Mouse (Mus musculus) kidney, embryonic 14.5 days (tissue): Measurements from ENCODE around the gene A030014E15Rik. TPM values are rescaled to one million over a fixed set of nuclear protein-coding genes. Genes with fewer than 3 reads are reported as not detected.

Experiments
- ATAC-seq: fragments of 200-750 bp; cut with Nextera tagmentation; 2 replicates; pipeline ENCODE4 v1.8.0; 2017; ENCODE audit warnings: moderate number of reproducible peaks, mild to moderate bottlenecking, moderate TSS enrichment, moderate library complexity; ENCODE audit not compliant: low FRiP score, low TSS enrichment
- H3K27ac ChIP-seq: fragments of 300-500 bp; sonication (generic); 2 replicates; pipeline ENCODE4 v1.5.1; 2014; ENCODE audit warnings: low read depth, mild to moderate bottlenecking, low read length, moderate library complexity, mixed read lengths
- H3K27me3 ChIP-seq: fragments of 300-500 bp; sonication (generic); 2 replicates; pipeline ENCODE4 v1.6.1; 2014; ENCODE audit warnings: mild to moderate bottlenecking, low read length; ENCODE audit not compliant: control insufficient read depth, insufficient read depth
- H3K36me3 ChIP-seq: fragments of 300-500 bp; sonication (generic); 2 replicates; pipeline ENCODE4 v1.6.1; 2014; ENCODE audit warnings: low read length, mixed read lengths; ENCODE audit not compliant: control insufficient read depth, insufficient read depth
- H3K4me1 ChIP-seq: fragments of 300-500 bp; sonication (generic); 2 replicates; pipeline ENCODE4 v1.6.1; 2014; ENCODE audit warnings: low read length, mixed read lengths; ENCODE audit not compliant: control insufficient read depth, insufficient read depth
- H3K4me2 ChIP-seq: fragments of 300-500 bp; sonication (generic); replicated peaks from 2 replicates; pipeline ENCODE4 v1.6.1; 2014; ENCODE audit warnings: low read depth, mild to moderate bottlenecking, low read length
- H3K4me3 ChIP-seq: fragments of 300-500 bp; sonication (generic); 2 replicates; pipeline ENCODE4 v1.5.1; 2014; ENCODE audit warnings: mild to moderate bottlenecking, low read length
- H3K9ac ChIP-seq: fragments of 300-500 bp; sonication (generic); 2 replicates; pipeline ENCODE4 v1.6.1; 2014; ENCODE audit warnings: low read depth, mild to moderate bottlenecking, low read length, moderate library complexity
- H3K9me3 ChIP-seq: fragments of 300-500 bp; sonication (generic); 2 replicates; pipeline ENCODE4 v1.6.1; 2016; ENCODE audit warnings: low read length; ENCODE audit not compliant: control insufficient read depth
- WGBS: fragments of 180-500 bp; shearing (Covaris S2); extraction: QIAGEN DNeasy Blood & Tissue Kit; methylation state at CpG from one replicate; pipeline ENCODE4 v1.1.7; 2014; 5-methylcytosine and 5-hydroxymethylcytosine counted together
- polyA plus RNA-seq: library from polyadenylated mRNA; unstranded; fragments of >200 nt; fragmentation: Nextera tagmentation; extraction: Ambion mirVana; gene quantifications from 2 replicates; pipeline ENCODE4 v1.2.1, GENCODE M21; 2014

The A030014E15Rik gene
- polyA plus RNA-seq, 1 experiment from 2014 or later, result not detected

- 76% methylated on average over 3 of the region's 3 CpGs for WGBS
- H3K9ac ChIP-seq, result no peak overlapping the region
- no peak for ATAC-seq
- H3K36me3 ChIP-seq, result no peaks in the 10 kb centered on the region
- H3K27me3 ChIP-seq, result no peaks in the 10 kb centered on the region
- H3K4me2 ChIP-seq, result no peak overlapping the region
- H3K4me1 ChIP-seq, result no peaks in the 10 kb centered on the region
- no peak overlapping the region for H3K27ac ChIP-seq
- H3K4me3 ChIP-seq, result no peak overlapping the region
- no peaks in the 10 kb centered on the region for H3K9me3 ChIP-seq
Measured at GRCm38 (mm10) chr1:82966413-82966812, 41.7 kb downstream of the A030014E15Rik start.

- WGBS, result 59% methylated on average over 4 of the region's 4 CpGs
- ATAC-seq, result no peak
- no peak overlapping the region for H3K27ac ChIP-seq
Measured at GRCm38 (mm10) chr1:82972046-82972445, 47.3 kb downstream of the A030014E15Rik start.

DNA sequence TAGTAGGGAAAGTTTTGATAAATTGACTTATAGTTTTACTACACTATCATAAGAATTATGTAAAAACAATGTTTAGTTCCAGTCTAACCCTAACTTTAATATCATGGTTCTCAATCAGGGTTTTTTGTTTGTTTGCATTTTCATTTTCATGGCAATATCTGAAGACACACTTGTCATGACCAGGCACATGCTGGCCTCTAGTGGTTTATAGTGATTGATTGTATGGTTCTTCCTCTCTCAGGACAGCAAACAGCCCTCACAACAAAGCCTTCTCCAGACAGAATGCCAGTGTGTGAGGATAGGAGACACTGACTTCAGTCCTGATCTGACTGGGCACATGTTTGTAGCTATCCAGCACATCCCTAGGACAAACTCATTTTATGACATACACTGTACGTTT lies 48.5 kb downstream of the A030014E15Rik start:
- Histone ChIP-seq H3K36me3 (no peaks in the 10 kb centered on the region), H3K4me1 (no peaks in the 10 kb centered on the region), H3K9me3 (no peaks in the 10 kb centered on the region), H3K4me3 (no peak overlapping the region), H3K27ac (no peak overlapping the region), H3K4me2 (no peak overlapping the region), H3K27me3 (no peaks in the 10 kb centered on the region), H3K9ac (no peak overlapping the region)
- ATAC-seq, result no peak
- WGBS, result 88% methylated on average over 1 of the region's 1 CpGs

More at GRCm38 (mm10) chr1:82972046-82972445, 47.3 kb downstream of the A030014E15Rik start:
- H3K9ac ChIP-seq, result no peak overlapping the region
- H3K9me3 ChIP-seq, result no peaks in the 10 kb centered on the region
- no peaks in the 10 kb centered on the region for H3K4me1 ChIP-seq
- H3K27me3 ChIP-seq, result no peaks in the 10 kb centered on the region
- no peak overlapping the region for H3K4me2 ChIP-seq
- no peaks in the 10 kb centered on the region for H3K36me3 ChIP-seq
- no peak overlapping the region for H3K4me3 ChIP-seq

DNA sequence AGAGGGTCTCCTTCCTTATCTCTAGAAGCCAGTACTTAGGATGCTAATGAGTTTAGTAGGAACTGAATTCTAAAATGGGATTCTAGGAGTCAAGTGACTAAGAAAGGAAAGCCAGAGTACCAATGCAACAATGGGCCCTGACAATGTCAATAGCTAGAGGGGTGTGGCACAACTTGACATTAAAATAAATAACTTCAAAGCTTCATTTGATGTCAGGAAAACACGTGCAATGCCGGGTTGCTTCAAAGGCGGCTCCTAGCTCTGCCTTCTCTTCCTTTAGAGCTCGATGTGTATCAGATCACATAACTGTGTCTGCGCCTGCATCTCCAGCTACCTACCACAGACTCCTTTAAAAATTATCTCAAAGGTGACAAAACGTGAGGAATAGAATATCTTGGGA lies 49.2 kb downstream of the A030014E15Rik start:
- Histone ChIP-seq H3K9me3 (no peaks in the 10 kb centered on the region), H3K27ac (no peak overlapping the region), H3K4me3 (no peak overlapping the region), H3K4me1 (no peaks in the 10 kb centered on the region), H3K4me2 (no peak overlapping the region), H3K36me3 (no peaks in the 10 kb centered on the region), H3K27me3 (no peaks in the 10 kb centered on the region), H3K9ac (no peak overlapping the region)
- ATAC-seq, result no peak
- WGBS, result 74% methylated on average over 6 of the region's 6 CpGs

GRCm38 (mm10) chr1:82974342-82974741 lies 49.6 kb downstream of the A030014E15Rik start:
- Histone ChIP-seq H3K9ac (no peak overlapping the region), H3K9me3 (no peaks in the 10 kb centered on the region), H3K27ac (no peak overlapping the region), H3K4me3 (no peak overlapping the region), H3K4me2 (no peak overlapping the region), H3K27me3 (no peaks in the 10 kb centered on the region), H3K4me1 (no peaks in the 10 kb centered on the region), H3K36me3 (no peaks in the 10 kb centered on the region)
- no peak for ATAC-seq
- 81% methylated on average over 9 of the region's 9 CpGs for WGBS

Other genes starting within 250 kb of the A030014E15Rik start
- 238 and 239 TPM in 2 replicates for gene Mff, start 200.0 kb upstream of the A030014E15Rik start, polyA plus RNA-seq
- gene Tm4sf20, start 156.5 kb upstream of the A030014E15Rik start, polyA plus RNA-seq, result 3.8 TPM in 2 replicates
- not detected in 2 replicates for gene Gm47791, start 153.7 kb upstream of the A030014E15Rik start, polyA plus RNA-seq
- gene Agfg1, start 85.4 kb upstream of the A030014E15Rik start, polyA plus RNA-seq, result 27.9 and 47.8 TPM in 2 replicates
- 0.33 TPM in 1 of 2 replicates, not detected in the other for gene A030005L19Rik, start 11.6 kb upstream of the A030014E15Rik start, polyA plus RNA-seq
- gene Gm6217, start 6.5 kb downstream of the A030014E15Rik start, polyA plus RNA-seq, result not detected in 2 replicates
- not detected in 2 replicates for gene A030003K21Rik, start 18.5 kb downstream of the A030014E15Rik start, polyA plus RNA-seq
- not detected in 2 replicates for gene Gm7544, start 31.1 kb downstream of the A030014E15Rik start, polyA plus RNA-seq
- gene Gm47955, start 35.4 kb downstream of the A030014E15Rik start, polyA plus RNA-seq, result not detected in 2 replicates
- not detected in 2 replicates for gene Gm47959, start 75.6 kb downstream of the A030014E15Rik start, polyA plus RNA-seq
- gene Slc19a3, start 113.5 kb downstream of the A030014E15Rik start, polyA plus RNA-seq, result 0.74 and 1.4 TPM in 2 replicates
- not detected in 2 replicates for gene Krtap28-10, start 117.6 kb downstream of the A030014E15Rik start, polyA plus RNA-seq
- not detected in 2 replicates for gene Gm47969, start 120.0 kb downstream of the A030014E15Rik start, polyA plus RNA-seq
- not detected in 2 replicates for gene A030005K14Rik, start 134.5 kb downstream of the A030014E15Rik start, polyA plus RNA-seq
- gene Krtap28-13, start 136.0 kb downstream of the A030014E15Rik start, polyA plus RNA-seq, result not detected in 2 replicates
- 1.2 and 1.4 TPM in 2 replicates for gene Ccl20, start 191.8 kb downstream of the A030014E15Rik start, polyA plus RNA-seq
- 0.36 TPM in 1 of 2 replicates, not detected in the other for gene Daw1, start 234.8 kb downstream of the A030014E15Rik start, polyA plus RNA-seq